Mouse (Mus musculus) right cerebral cortex, postnatal 10 days (tissue): Measurements from ENCODE around the gene Dusp9.

Experiments
- DNase-seq, 2 experiments: peaks; one replicate each; pipeline ENCODE4 v3.0.0; 2021; ENCODE audit warnings: low spot score in 2 of 2

Gene Dusp9

GRCm38 (mm10) chrX:73663143-73663542 lies 23.9 kb downstream of the Dusp9 start:
- no peak for DNase-seq

GRCm38 (mm10) chrX:73672031-73672431 lies 32.8 kb downstream of the Dusp9 start:
- DNase-seq = peak; percentile 48 to 49

GRCm38 (mm10) chrX:73672879-73673618 lies 33.8 kb downstream of the Dusp9 start, which contains the start of gene Slc6a8:
Slc6a8 (plus strand) TSS chrX:73673150.
- DNase-seq = peak; percentile 70 to 77

GRCm38 (mm10) chrX:73673619-73673967 lies 34.4 kb downstream of the Dusp9 start:
- no peak for DNase-seq

GRCm38 (mm10) chrX:73673968-73674661 lies 34.9 kb downstream of the Dusp9 start:
- DNase-seq = peak; percentile 36 to 38

GRCm38 (mm10) chrX:73675231-73675630 lies 36.0 kb downstream of the Dusp9 start:
- no peak for DNase-seq

GRCm38 (mm10) chrX:73676668-73677067 lies 37.4 kb downstream of the Dusp9 start:
- DNase-seq = no peak

GRCm38 (mm10) chrX:73684156-73684555 lies 44.9 kb downstream of the Dusp9 start:
- no peak for DNase-seq

- no peak for DNase-seq
Observed at GRCm38 (mm10) chrX:73684978-73685377, 45.8 kb downstream of the Dusp9 start.

- no peak for DNase-seq
Observed at GRCm38 (mm10) chrX:73685629-73686028, 46.4 kb downstream of the Dusp9 start.

- DNase-seq = peak; percentile 34 to 51
Observed at GRCm38 (mm10) chrX:73690917-73691629, 51.9 kb downstream of the Dusp9 start.
